Mouse (Mus musculus) megakaryocyte, embryonic 14.5 days (primary cell): ENCODE measurements around the gene Tmem156.

Source experiments
- FLI1 ChIP-seq: IDR thresholded peaks from 2 replicates; pipeline ENCODE4 v1.6.1; 2012; ENCODE audit warnings: low read length, inconsistent platforms, mixed read lengths
- GATA1 ChIP-seq: IDR thresholded peaks from 3 replicates; pipeline ENCODE4 v1.6.1; 2012; ENCODE audit warnings: mixed read lengths, low read length, inconsistent platforms, borderline replicate concordance

DNA sequence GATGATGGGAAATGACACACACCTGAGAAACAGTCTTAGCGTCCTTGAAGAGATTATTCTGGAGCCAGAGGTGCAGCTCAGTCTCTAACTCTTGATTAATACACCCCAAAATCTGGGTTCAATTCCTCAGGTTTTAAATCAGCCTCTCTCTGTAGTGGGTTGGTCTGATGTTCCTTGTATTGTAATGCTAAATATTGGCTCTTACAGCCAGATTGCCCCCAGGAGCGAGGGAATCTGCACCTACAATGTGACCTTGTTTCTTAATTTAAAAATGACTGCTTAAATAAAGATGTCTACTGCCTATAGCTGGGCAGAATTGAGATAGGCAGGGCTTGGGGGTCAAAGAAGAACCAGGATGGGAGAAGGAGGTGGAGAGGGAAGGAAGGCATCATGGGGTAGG, 32.1 kb downstream of the Tmem156 start:
- no peak for TF ChIP-seq GATA1
- no peak for TF ChIP-seq FLI1
